Mouse (Mus musculus) liver, embryonic 16.5 days (tissue): ENCODE results near the gene Cygb. TPM values are rescaled to one million over a fixed set of nuclear protein-coding genes. Genes with fewer than 3 reads are reported as not detected.
"Not testable (repeated sequence)": the region's sequence is repeated elsewhere in the genome, so short reads cannot be mapped to it uniquely, and the experiment has no call there.

Experiments
- ATAC-seq: fragments of 200-750 bp; cut with Nextera tagmentation; 2 replicates; pipeline ENCODE4 v1.8.0; 2017; ENCODE audit warnings: low read depth, mild to moderate bottlenecking, moderate number of reproducible peaks, moderate library complexity
- H3K27ac ChIP-seq: fragments of 300-500 bp; sonication (generic); 2 replicates; pipeline ENCODE4 v1.5.1; 2014; ENCODE audit warnings: mild to moderate bottlenecking, low read length
- H3K27me3 ChIP-seq: fragments of 300-500 bp; sonication (generic); 2 replicates; pipeline ENCODE4 v1.6.1; 2014; ENCODE audit warnings: low read depth, low read length, mixed read lengths; ENCODE audit not compliant: control insufficient read depth, insufficient read depth
- H3K36me3 ChIP-seq: fragments of 300-500 bp; sonication (generic); 2 replicates; pipeline ENCODE4 v1.6.1; 2014; ENCODE audit warnings: mild to moderate bottlenecking; ENCODE audit not compliant: control insufficient read depth, insufficient read depth
- H3K4me1 ChIP-seq: fragments of 300-500 bp; sonication (generic); 2 replicates; pipeline ENCODE4 v1.6.1; 2014; ENCODE audit warnings: low read depth, low read length, mixed read lengths; ENCODE audit not compliant: control insufficient read depth
- H3K4me2 ChIP-seq: fragments of 300-500 bp; sonication (generic); 2 replicates; pipeline ENCODE4 v1.6.1; 2014; ENCODE audit warnings: low read depth, low read length, mixed read lengths
- H3K4me3 ChIP-seq: fragments of 300-500 bp; sonication (generic); 2 replicates; pipeline ENCODE4 v1.5.1; 2014; ENCODE audit warnings: low read depth, mild to moderate bottlenecking, low read length
- H3K9ac ChIP-seq: fragments of 300-500 bp; sonication (generic); 2 replicates; pipeline ENCODE4 v1.6.1; 2014; ENCODE audit warnings: low read depth, low read length
- H3K9me3 ChIP-seq: fragments of 300-500 bp; sonication (generic); replicated peaks from 2 replicates; pipeline ENCODE4 v1.6.1; 2016; ENCODE audit warnings: low read length; ENCODE audit not compliant: control insufficient read depth
- WGBS: fragments of 180-500 bp; shearing (Covaris S2); extraction: QIAGEN DNeasy Blood & Tissue Kit; methylation state at CpG from one replicate; pipeline ENCODE4 v1.1.7; 2014; ENCODE audit not compliant: insufficient replicate concordance; 5-methylcytosine and 5-hydroxymethylcytosine counted together
- polyA plus RNA-seq: library from polyadenylated mRNA; unstranded; fragments of >200 nt; fragmentation: Nextera tagmentation; extraction: Ambion mirVana; gene quantifications from 2 replicates; pipeline ENCODE4 v1.2.1, GENCODE M21; 2015

Cygb gene
- polyA plus RNA-seq, 1 experiment from 2014 or later: 1.1 TPM

- WGBS: 69% methylated on average over 8 of the region's 8 CpGs
- peaks cover 16% of the 10 kb centered on the region for H3K4me1 ChIP-seq
- no peak overlapping the region for H3K9ac ChIP-seq
- H3K4me2 ChIP-seq: no peak overlapping the region
- no peak overlapping the region for H3K4me3 ChIP-seq
- no peaks in the 10 kb centered on the region for H3K9me3 ChIP-seq
- no peaks in the 10 kb centered on the region for H3K27me3 ChIP-seq
- peaks cover 31% of the 10 kb centered on the region for H3K36me3 ChIP-seq
- ATAC-seq: no peak
- no peak overlapping the region for H3K27ac ChIP-seq
These were observed 23.8 kb upstream of the Cygb start for GRCm38 (mm10) chr11:116677711-116678441.

GRCm38 (mm10) chr11:116676175-116676976 is 22.3 kb upstream of the Cygb start:
- H3K36me3 ChIP-seq: peaks cover 31% of the 10 kb centered on the region
- H3K9me3 ChIP-seq: no peaks in the 10 kb centered on the region
- no peaks in the 10 kb centered on the region for H3K27me3 ChIP-seq
- 76% methylated on average over 14 of the region's 14 CpGs for WGBS
- no peak overlapping the region for H3K4me3 ChIP-seq
- H3K4me2 ChIP-seq: no peak overlapping the region
- no peak overlapping the region for H3K27ac ChIP-seq
- no peak for ATAC-seq
- H3K9ac ChIP-seq: no peak overlapping the region
- H3K4me1 ChIP-seq: peaks cover 19% of the 10 kb centered on the region

GRCm38 (mm10) chr11:116675429-116675828 is 21.3 kb upstream of the Cygb start:
- H3K27me3 ChIP-seq, H3K4me2 ChIP-seq, H3K9ac ChIP-seq, ATAC-seq, H3K4me3 ChIP-seq, H3K27ac ChIP-seq, H3K9me3 ChIP-seq: not testable (repeated sequence)
- 57% methylated on average over 6 of the region's 6 CpGs for WGBS
- H3K4me1 ChIP-seq: peaks cover 27% of the 10 kb centered on the region
- H3K36me3 ChIP-seq: peaks cover 31% of the 10 kb centered on the region

GRCm38 (mm10) chr11:116674616-116675379 is 20.7 kb upstream of the Cygb start:
- peaks cover 27% of the 10 kb centered on the region for H3K4me1 ChIP-seq

DNA sequence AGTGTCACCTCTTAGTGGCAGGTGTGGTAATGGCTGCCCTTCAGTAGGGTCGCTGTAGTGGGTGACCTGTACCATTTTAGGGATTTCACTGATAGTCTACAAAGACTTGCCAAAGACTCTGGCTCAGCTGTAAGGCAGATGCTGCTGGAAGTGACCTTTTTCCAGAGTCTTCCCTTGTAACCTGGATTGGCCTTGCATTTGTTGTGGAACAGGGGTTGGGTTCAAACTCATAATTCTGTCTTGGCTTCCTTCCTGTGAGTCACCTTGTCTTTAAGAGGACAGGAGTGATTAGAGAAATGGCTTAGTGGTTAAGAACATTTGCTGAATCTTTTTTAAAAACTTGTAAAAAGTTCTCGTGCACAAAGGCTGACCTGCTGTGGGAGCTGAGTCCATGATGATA is 19.3 kb upstream of the Cygb start:
- Histone ChIP-seq H3K4me2 (peak overlapping the region; percentile 81), H3K27ac (no peak overlapping the region; the same call in 1 of the 2 replicates), H3K27me3 (no peaks in the 10 kb centered on the region), H3K36me3 (peaks cover 31% of the 10 kb centered on the region), H3K4me3 (peak overlapping the region; percentile 2; the same call in 1 of the 2 replicates), H3K9ac (no peak overlapping the region; the same call in 1 of the 2 replicates), H3K9me3 (no peaks in the 10 kb centered on the region), H3K4me1 (peaks cover 27% of the 10 kb centered on the region)
- 69% methylated on average over 2 of the region's 2 CpGs for WGBS
- no peak for ATAC-seq

More at GRCm38 (mm10) chr11:116674616-116675379, 20.7 kb upstream of the Cygb start:
- Histone ChIP-seq H3K9ac (no peak overlapping the region), H3K27me3 (no peaks in the 10 kb centered on the region), H3K36me3 (peaks cover 31% of the 10 kb centered on the region), H3K27ac (no peak overlapping the region), H3K9me3 (no peaks in the 10 kb centered on the region), H3K4me2 (no peak overlapping the region), H3K4me3 (no peak overlapping the region)
- 77% methylated on average over 7 of the region's 7 CpGs for WGBS
- ATAC-seq: no peak

DNA sequence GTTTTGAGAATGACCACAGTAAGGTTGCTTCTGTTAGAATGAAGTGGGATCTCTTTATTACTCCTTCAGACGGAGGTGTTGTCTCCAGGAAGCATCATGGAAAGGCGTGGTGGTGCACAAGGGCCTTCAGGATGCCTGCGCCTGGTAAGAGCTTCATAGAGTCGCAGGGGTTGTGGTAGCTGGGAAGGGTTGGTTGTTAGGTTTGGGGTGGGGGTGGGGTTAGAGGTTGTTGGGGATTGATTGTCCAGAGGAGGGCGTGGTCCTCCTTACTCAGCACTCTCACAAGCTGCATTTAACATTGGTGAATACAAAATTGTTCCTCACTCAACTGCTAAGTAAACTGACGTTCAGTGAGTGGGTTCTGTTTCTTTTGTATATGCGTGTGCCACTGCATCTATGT is 18.5 kb upstream of the Cygb start:
- no peak for ATAC-seq
- WGBS: 10% methylated on average over 7 of the region's 7 CpGs
- H3K27me3 ChIP-seq: no peaks in the 10 kb centered on the region
- peak overlapping the region; percentile 81 for H3K4me2 ChIP-seq
- H3K9ac ChIP-seq: peak overlapping the region; percentile 83
- H3K27ac ChIP-seq: peak overlapping the region; percentile 72
- H3K36me3 ChIP-seq: peaks cover 31% of the 10 kb centered on the region
- H3K4me3 ChIP-seq: peak overlapping the region; percentile 84
- H3K9me3 ChIP-seq: no peaks in the 10 kb centered on the region
- peaks cover 27% of the 10 kb centered on the region for H3K4me1 ChIP-seq

DNA sequence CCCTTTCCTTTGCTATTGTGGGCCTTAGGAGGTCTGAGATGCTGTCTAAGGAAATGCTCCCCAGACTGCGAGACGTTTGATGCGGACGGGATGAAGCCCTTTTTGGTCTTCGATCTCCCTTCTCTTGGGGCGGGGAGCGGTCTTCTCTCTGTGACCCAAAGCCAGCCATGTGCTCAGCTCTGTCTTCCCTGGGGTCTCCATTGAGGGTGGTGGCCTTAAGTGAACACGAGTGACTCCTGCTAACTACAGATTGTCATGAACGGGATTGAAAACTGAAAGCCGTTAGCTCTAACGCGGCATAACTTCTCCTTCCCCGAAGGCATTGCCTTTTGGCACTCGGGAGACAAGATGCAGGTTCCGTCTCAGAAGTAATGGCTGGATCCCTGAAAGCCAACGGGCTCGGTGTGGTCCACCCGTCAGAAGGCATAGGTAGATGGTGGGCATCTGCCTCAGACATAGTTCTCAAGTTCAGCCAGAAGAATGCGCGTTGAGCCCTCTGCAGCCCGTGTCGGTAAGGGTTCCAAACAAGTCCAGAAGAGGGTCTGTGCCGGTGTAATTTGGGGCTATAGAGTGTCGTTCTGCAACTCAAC is 17.8 kb upstream of the Cygb start:
- under 1% methylated on average over 24 of the region's 24 CpGs for WGBS
- peaks cover 30% of the 10 kb centered on the region for H3K36me3 ChIP-seq
- peak overlapping the region; percentile 81 for H3K4me2 ChIP-seq
- ATAC-seq: peak; percentile 10
- H3K4me1 ChIP-seq: peaks cover 27% of the 10 kb centered on the region
- H3K4me3 ChIP-seq: peak overlapping the region; percentile 84
- no peaks in the 10 kb centered on the region for H3K27me3 ChIP-seq
- peak overlapping the region; percentile 83 for H3K9ac ChIP-seq
- peak overlapping the region; percentile 72 for H3K27ac ChIP-seq
- H3K9me3 ChIP-seq: no peaks in the 10 kb centered on the region

DNA sequence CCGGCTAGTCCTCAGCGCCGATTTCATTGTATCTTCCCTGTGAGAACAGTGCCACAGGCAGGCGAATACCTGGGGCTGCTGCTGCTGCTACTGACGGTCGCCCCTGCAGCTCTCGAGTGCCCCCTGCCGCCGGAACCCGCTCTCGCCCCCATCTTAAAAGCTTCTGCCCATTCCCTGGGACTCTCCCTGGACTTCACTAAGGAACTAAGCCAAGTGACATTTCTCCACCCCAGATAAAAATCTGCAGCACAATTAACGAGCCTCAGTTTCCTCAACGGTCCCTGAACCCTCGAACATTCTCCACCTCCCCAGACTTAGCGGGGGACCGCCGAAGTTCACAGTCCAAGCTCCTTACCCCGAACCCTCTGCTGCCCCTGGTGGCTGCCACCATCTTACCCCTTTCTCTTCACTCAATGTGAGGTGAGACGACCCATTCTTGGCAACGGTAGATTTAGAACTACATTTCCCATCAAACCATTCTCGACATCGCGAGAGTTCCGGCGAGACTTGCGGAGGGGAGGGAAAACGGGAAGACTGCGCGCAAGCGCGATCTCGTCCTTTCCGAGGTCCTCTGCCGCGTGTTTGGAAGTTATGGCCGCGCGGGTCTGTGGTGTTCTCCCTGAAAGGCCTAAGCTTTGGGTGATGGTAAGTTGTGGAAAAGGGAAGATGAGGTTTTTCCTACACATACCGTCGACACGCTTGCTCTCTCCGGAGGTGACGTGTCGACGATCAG is 17.2 kb upstream of the Cygb start:
- peaks cover 26% of the 10 kb centered on the region for H3K36me3 ChIP-seq
- peaks cover 27% of the 10 kb centered on the region for H3K4me1 ChIP-seq
- H3K27ac ChIP-seq: peak overlapping the region; percentile 72
- ATAC-seq: peak; percentile 86
- no peaks in the 10 kb centered on the region for H3K27me3 ChIP-seq
- WGBS: under 1% methylated on average over 45 of the region's 45 CpGs
- H3K4me2 ChIP-seq: peak overlapping the region; percentile 81
- peak overlapping the region; percentile 83 for H3K9ac ChIP-seq
- peak overlapping the region; percentile 84 for H3K4me3 ChIP-seq
- H3K9me3 ChIP-seq: no peaks in the 10 kb centered on the region
